Mouse (Mus musculus) liver, embryonic 12.5 days (tissue): ENCODE measurements around the gene Slc25a39. TPM values are rescaled to one million over a fixed set of nuclear protein-coding genes. Genes with fewer than 3 reads are reported as not detected.

Experiments
- ATAC-seq: fragments of 200-750 bp; cut with Nextera tagmentation; 2 replicates; pipeline ENCODE4 v1.8.0; 2017; ENCODE audit warnings: moderate number of reproducible peaks, mild to moderate bottlenecking, moderate library complexity
- H3K27ac ChIP-seq: fragments of 300-500 bp; sonication (generic); 2 replicates; pipeline ENCODE4 v1.5.1; 2016; ENCODE audit warnings: mild to moderate bottlenecking
- H3K27me3 ChIP-seq: fragments of 300-500 bp; sonication (generic); replicated peaks from 2 replicates; pipeline ENCODE4 v1.6.1; 2016; ENCODE audit warnings: mild to moderate bottlenecking, moderate library complexity
- H3K36me3 ChIP-seq: fragments of 300-500 bp; sonication (generic); 2 replicates; pipeline ENCODE4 v1.6.1; 2016; ENCODE audit warnings: mild to moderate bottlenecking, moderate library complexity
- H3K4me1 ChIP-seq: fragments of 300-500 bp; sonication (generic); 2 replicates; pipeline ENCODE4 v1.6.1; 2016
- H3K4me2 ChIP-seq: fragments of 300-500 bp; sonication (generic); 2 replicates; pipeline ENCODE4 v1.6.1; 2016; ENCODE audit warnings: mild to moderate bottlenecking, moderate library complexity
- H3K4me3 ChIP-seq: fragments of 300-500 bp; sonication (generic); 2 replicates; pipeline ENCODE4 v1.5.1; 2016; ENCODE audit warnings: mild to moderate bottlenecking, moderate library complexity
- H3K9ac ChIP-seq: fragments of 300-500 bp; sonication (generic); 2 replicates; pipeline ENCODE4 v1.6.1; 2016; ENCODE audit warnings: mild to moderate bottlenecking, moderate library complexity
- H3K9me3 ChIP-seq: fragments of 300-500 bp; sonication (generic); replicated peaks from 2 replicates; pipeline ENCODE4 v1.6.1; 2016; ENCODE audit warnings: mild to moderate bottlenecking, moderate library complexity
- WGBS: fragments of 180-500 bp; shearing (Covaris S2); methylation state at CpG from one replicate; pipeline ENCODE4 v1.1.7; 2016; ENCODE audit not compliant: insufficient replicate concordance; 5-methylcytosine and 5-hydroxymethylcytosine counted together
- polyA plus RNA-seq: library from polyadenylated mRNA; unstranded; fragments of >200 nt; fragmentation: Nextera tagmentation; extraction: Ambion mirVana; gene quantifications from 2 replicates; pipeline ENCODE4 v1.2.1, GENCODE M21; 2016

Gene Slc25a39
- polyA plus RNA-seq, 1 experiment from 2014 or later = 367 TPM

DNA sequence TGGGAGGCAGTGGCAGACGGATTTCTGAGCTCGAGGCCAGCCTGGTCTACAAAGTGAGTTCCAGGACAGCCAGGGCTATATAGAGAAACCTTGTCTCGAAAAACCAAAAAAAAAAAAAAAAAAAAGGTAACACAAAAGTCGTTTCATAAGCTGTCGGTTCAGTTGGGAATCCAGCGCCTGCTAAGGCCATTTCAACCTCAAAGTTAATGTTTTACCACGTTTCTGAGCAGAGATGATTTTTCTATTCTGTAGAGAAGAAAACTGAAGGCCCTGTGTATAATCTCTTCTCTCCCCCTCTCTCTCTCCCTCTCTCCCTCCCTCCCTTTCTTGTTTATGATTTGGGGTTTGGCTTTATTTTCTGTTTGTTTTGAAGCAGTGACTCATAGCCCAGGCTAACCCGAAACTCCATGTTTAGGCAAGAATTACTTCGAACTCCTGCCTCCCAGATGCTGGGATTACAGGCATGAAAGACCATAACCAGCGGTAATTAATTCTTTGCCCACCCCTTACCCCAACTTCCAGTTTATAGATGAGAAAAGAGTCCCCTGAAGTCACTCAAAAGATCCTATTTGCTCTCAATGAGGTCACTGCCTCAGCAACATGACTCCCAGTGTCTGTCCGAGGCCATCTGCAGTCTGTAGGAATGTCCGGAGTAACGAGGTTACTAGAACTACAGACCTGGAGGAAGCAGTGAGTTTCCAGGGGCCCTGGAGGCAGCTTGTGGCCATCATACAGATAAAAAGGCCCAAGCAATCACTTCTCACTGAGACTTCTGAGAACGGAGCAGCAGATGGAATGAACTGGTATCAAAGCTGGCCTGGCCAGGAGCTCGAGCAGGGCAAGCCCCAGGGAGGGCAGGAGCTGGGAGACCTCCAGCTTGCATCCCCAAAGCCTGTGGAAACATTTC lies 1.4 kb upstream of the Slc25a39 start:
- no peak for ATAC-seq
- Histone ChIP-seq H3K27ac (peak overlapping the region; percentile 96), H3K4me1 (peaks cover 65% of the 10 kb centered on the region), H3K9me3 (no peaks in the 10 kb centered on the region), H3K4me3 (peak overlapping the region; percentile 91), H3K27me3 (peaks cover 12% of the 10 kb centered on the region; the same call in 1 of the 2 replicates), H3K4me2 (peak overlapping the region; percentile 83), H3K9ac (peak overlapping the region; percentile 96), H3K36me3 (peaks cover 20% of the 10 kb centered on the region)
- 35% methylated on average over 15 of the region's 15 CpGs for WGBS

DNA sequence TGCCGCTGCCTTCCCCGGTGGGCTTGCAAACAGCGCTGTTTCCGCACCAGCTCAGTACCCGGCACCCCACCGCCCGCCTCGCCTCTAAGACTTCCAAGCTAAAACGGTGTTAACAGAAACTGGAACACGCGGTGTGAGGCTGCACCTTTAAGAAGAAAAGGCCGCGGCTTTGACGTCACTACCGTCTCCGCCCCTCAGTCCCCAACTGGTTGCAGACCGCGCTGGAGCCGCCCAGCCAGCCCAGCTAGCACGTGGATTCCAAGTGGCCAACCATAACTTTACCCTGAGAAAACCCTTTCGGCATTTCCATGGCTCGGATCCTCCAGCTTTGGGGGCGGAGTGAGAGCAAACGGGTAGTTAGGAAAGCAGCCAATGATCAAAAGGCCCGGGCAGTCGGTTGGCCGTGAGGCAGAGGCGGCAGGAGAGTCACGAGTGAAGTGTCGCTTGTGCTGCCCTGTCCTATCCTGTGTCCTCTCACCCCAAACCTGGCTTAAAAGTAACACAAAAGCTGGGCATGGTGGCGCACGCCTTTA lies 664 bp upstream of the Slc25a39 start:
- under 1% methylated on average over 32 of the region's 32 CpGs for WGBS
- H3K4me1 ChIP-seq = peaks cover 73% of the 10 kb centered on the region
- peak; percentile 91 for ATAC-seq

DNA sequence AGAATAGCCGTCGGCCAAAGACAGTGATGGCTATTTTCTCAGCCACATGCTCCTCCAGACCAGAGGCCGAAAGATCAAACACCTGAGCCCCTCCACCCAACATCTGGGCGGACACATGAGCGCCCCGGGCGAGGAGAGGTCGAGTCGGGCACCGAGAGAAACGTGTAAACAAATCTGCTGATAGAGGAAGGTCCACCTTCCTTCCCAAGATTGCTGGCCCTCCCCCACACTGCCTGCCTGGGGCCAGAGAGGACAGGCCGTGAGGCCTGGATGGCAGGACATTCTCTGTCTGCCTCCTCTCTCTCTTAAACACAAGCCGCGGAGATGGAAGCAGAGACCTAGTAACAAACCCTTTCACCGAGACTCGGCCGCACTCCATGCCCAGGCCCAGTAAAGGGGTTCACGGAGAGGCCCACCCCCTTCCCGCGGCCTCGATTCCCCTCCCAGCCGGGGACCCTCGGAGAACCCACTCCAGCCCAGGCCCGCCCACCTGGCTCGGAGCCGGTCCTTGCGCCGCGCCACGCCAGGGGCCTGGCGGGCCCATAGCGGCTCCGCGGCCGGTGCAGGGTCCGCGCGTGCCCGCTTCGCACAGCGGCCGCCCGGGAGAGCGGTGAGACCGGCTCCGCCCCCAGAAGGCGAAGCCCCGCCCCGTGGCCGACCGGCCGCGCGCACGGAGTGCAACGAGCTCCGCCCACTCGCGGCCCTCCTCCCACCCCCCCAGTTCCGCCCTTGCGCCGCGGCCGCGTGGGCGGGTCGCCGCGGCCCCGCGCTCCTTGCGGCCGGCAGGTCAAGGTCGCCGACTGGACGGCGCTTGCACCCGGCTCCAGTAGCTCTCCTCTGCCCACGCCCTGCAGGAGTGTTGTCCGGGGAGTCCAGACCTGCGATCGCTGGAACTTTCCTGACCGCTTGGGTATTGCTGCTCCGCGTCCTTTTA lies 579 bp downstream of the Slc25a39 start:
- H3K27ac ChIP-seq = peak overlapping the region; percentile 96
- whole genome bisulfite sequencing = under 1% methylated on average over 84 of the region's 85 CpGs
- H3K4me1 ChIP-seq = peaks cover 77% of the 10 kb centered on the region
- peak; percentile 69 for ATAC-seq
- H3K27me3 ChIP-seq = peaks cover 19% of the 10 kb centered on the region
- peak overlapping the region; percentile 83 for H3K4me2 ChIP-seq
- no peaks in the 10 kb centered on the region for H3K9me3 ChIP-seq
- H3K9ac ChIP-seq = peak overlapping the region; percentile 96
- H3K36me3 ChIP-seq = peaks cover 40% of the 10 kb centered on the region
- peak overlapping the region; percentile 91 for H3K4me3 ChIP-seq

More for the DNA sequence above, 664 bp upstream of the Slc25a39 start:
- no peaks in the 10 kb centered on the region for H3K9me3 ChIP-seq
- H3K9ac ChIP-seq = peak overlapping the region; percentile 96
- peak overlapping the region; percentile 91 for H3K4me3 ChIP-seq
- H3K27ac ChIP-seq = peak overlapping the region; percentile 96
- H3K36me3 ChIP-seq = peaks cover 27% of the 10 kb centered on the region
- H3K27me3 ChIP-seq = peaks cover 13% of the 10 kb centered on the region
- peak overlapping the region; percentile 83 for H3K4me2 ChIP-seq

DNA sequence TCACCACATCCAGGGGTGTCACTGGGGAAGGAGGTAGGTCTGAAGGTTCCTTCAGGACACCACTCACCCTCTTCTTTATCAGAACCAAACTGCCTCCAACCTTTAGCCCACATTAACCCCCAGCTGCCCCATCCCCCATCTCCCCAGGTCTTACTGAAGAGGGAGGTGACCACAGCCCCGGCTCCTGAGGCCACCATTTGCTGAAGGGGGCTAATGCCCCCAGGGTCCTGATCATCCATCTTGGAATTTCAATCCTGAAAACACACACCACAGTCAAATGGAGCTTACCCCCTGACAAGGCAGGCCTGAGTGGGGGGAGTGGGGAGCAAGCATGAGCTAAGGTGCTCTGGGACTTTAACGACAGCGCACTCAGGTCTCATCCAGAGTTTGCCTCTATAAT lies 1.3 kb downstream of the Slc25a39 start:
- H3K36me3 ChIP-seq = peaks cover 44% of the 10 kb centered on the region
- peak overlapping the region; percentile 91 for H3K4me3 ChIP-seq
- WGBS = 14% methylated on average over 3 of the region's 3 CpGs
- H3K4me2 ChIP-seq = peak overlapping the region; percentile 83
- peak overlapping the region; percentile 96 for H3K27ac ChIP-seq
- no peaks in the 10 kb centered on the region for H3K9me3 ChIP-seq
- peak overlapping the region; percentile 96 for H3K9ac ChIP-seq
- peaks cover 77% of the 10 kb centered on the region for H3K4me1 ChIP-seq
- no peak for ATAC-seq
- H3K27me3 ChIP-seq = peaks cover 25% of the 10 kb centered on the region

DNA sequence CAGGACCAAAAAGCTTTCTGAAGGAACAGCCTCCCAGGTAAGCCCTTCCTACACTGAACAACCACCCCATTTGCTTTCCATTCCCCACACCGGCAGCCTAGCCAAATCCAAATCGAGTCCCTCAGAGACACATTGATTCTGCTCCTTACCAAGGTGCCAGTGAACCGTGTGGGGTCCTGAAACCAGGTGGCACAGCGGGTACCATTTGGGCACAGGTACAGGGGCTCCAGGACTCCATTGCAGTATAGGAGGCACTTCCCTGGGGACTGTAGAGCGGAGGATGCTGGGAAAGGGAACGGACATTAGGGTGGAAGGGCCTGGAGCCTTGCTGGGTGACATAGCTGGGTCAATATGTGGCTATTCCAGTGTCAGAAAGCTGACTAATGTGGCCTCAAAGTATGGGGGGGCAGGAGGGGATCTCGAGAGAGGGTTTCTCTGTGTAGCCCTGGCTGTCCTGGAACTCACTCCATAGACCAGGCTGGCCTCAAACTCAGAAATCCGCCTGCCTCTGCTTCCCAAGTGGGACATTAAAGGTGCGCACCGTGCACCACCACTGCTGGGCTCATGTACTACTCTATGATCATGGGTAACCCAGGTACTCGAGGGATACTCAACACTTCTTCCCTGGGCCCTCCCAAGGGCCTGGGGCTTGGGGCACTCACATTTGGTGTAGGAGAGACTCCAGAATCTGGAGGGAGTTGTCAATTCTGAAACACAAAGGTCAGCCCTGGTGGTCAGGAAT lies 2.0 kb downstream of the Slc25a39 start:
- Histone ChIP-seq H3K27ac (peak overlapping the region; percentile 96), H3K36me3 (peaks cover 44% of the 10 kb centered on the region), H3K9me3 (no peaks in the 10 kb centered on the region), H3K4me1 (peaks cover 76% of the 10 kb centered on the region), H3K27me3 (peaks cover 32% of the 10 kb centered on the region), H3K9ac (peak overlapping the region; percentile 96), H3K4me2 (peak overlapping the region; percentile 83), H3K4me3 (peak overlapping the region; percentile 91)
- 81% methylated on average over 11 of the region's 11 CpGs for WGBS
- no peak for ATAC-seq

DNA sequence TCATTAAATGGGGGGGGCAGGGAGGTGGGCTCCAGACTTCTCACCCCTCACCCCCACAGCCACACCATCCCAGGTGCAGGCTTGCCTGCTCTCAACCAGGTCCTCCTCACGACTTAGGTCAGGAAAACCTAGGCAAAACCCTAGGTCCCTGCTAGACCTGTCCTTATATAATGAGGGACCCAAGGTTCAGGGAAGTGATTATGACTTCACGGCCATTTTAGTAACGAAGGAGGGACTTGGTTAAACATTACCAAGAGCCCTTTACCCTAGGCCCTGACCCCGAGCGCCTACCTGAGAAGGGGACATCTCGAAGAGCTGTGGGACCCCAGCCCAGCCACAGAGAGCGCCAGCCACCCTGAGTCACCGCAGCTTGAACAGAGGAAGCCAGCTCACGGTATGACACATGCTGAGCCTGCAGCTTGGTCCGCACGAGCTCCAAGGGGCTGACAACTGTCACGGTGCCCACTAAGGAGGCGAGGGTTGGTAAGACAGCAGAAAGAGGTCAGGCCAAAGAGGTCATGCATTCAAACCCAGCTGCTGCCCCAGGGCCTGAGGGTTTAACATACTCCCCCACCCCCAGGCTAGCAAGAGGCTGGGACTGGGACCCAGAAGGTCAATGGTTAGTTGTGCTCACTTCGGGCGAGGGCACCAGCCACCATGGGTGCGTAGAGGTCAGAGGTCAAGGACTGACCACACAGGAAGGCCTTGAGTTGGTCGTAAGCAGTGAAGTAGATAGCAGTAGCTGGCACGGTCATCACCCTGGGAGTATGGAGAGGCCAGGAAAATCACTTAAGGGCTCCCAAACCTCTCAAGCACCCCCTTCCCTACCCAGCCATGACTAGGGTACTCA lies 3.4 kb downstream of the Slc25a39 start:
- H3K27ac ChIP-seq = peak overlapping the region; percentile 16; the same call in 1 of the 2 replicates
- ATAC-seq = no peak
- 83% methylated on average over 18 of the region's 18 CpGs for WGBS
- H3K4me3 ChIP-seq = peak overlapping the region; percentile 91
- H3K9me3 ChIP-seq = no peaks in the 10 kb centered on the region
- H3K36me3 ChIP-seq = peaks cover 44% of the 10 kb centered on the region
- peak overlapping the region; percentile 96 for H3K9ac ChIP-seq
- peak overlapping the region; percentile 83 for H3K4me2 ChIP-seq
- peaks cover 78% of the 10 kb centered on the region for H3K4me1 ChIP-seq
- H3K27me3 ChIP-seq = peaks cover 45% of the 10 kb centered on the region

DNA sequence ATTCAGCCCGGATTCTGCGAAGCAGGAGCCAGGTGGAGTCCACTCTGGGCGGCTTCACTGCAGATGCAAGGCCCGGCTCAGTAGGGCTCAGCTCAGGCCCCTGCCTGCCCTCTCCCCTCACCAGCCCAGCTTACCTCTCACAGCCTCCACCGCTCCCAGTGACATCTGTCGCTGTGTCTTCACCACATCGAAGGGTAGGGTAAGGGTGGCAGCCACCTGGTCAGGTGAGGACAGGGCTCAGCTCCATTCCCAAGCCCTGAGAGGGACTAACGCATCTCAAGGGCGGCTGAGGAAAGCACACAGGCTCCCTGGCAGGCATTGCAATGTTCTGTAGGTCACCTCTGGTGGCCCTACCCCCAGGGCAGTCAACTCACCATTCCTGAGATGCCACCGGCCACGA lies 4.1 kb downstream of the Slc25a39 start:
- no peaks in the 10 kb centered on the region for H3K9me3 ChIP-seq
- H3K27ac ChIP-seq = peak overlapping the region; percentile 16; the same call in 1 of the 2 replicates
- H3K36me3 ChIP-seq = peaks cover 44% of the 10 kb centered on the region
- whole genome bisulfite sequencing = 94% methylated on average over 11 of the region's 11 CpGs
- H3K27me3 ChIP-seq = peaks cover 52% of the 10 kb centered on the region
- H3K4me2 ChIP-seq = peak overlapping the region; percentile 8; the same call in 1 of the 2 replicates
- no peak overlapping the region for H3K4me3 ChIP-seq
- no peak for ATAC-seq
- peaks cover 77% of the 10 kb centered on the region for H3K4me1 ChIP-seq
- no peak overlapping the region for H3K9ac ChIP-seq

DNA sequence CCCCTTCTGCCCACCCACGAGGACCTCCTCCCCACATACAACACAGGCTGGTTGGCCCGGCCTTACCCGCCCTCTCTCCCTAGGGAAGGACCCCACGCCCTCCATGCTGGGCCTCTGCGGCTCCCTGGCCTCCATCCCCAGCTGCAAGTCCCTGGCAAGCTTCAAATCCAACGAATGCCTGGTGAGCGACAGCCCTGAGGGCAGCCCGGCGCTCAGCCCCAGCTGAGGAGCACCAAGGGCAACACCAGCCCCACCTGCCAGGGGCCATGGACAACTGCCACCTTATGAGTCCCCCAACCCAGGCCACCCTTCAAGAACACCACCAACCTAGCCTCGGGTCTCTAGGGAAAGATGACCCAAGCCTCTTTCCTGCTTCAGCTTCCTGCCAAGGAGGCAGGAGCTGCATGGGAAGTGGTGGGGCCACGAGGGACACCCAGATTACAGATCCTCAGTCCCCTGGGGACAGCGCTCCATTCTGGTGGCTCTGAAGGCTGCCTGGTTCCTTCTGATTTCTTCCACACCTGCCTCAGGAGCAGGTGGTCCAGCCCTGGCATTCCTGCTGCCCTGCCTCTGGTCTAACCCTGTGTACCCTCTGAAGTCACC lies 5.7 kb downstream of the Slc25a39 start:
- no peak overlapping the region for H3K4me3 ChIP-seq
- WGBS = 70% methylated on average over 12 of the region's 12 CpGs
- no peak overlapping the region for H3K9ac ChIP-seq
- ATAC-seq = no peak
- peaks cover 70% of the 10 kb centered on the region for H3K4me1 ChIP-seq
- H3K27me3 ChIP-seq = peaks cover 69% of the 10 kb centered on the region
- no peaks in the 10 kb centered on the region for H3K9me3 ChIP-seq
- no peak overlapping the region for H3K4me2 ChIP-seq
- H3K36me3 ChIP-seq = peaks cover 44% of the 10 kb centered on the region
- H3K27ac ChIP-seq = no peak overlapping the region

DNA sequence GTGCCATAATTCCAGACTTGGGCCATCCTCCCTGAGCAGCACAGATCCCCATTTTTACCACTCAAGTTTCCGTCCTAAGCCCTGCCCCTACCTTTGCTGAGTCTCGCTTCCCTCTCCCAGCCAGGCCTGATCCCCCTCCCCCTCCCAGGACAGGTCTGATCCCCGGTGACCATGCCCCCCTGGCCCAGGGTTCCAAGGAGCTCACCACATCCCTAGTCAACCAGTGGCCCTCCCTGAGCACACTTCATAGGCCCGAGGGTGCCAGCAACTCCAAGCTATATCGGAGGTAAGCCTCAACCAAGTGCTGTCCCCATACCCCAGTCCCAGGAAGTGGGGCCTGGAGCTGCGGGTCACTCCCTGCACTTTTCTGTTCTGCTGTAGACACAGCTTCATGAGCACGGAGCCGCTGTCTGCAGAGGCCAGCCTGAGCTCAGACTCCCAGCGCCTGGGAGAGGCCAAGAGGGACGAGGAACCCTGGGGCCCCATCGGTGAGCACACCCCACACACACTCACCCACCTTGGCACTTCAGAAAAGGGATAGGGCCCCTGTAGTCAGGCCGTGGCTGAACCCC lies 7.1 kb downstream of the Slc25a39 start:
- Histone ChIP-seq H3K9me3 (no peaks in the 10 kb centered on the region), H3K36me3 (peaks cover 39% of the 10 kb centered on the region), H3K4me2 (no peak overlapping the region), H3K4me3 (no peak overlapping the region), H3K9ac (0 out of 2 replicates have a peak overlapping the region, but pooled peaks have one; percentile 0), H3K4me1 (peaks cover 62% of the 10 kb centered on the region), H3K27ac (no peak overlapping the region), H3K27me3 (peaks cover 83% of the 10 kb centered on the region)
- ATAC-seq = no peak
- WGBS = 21% methylated on average over 12 of the region's 12 CpGs

DNA sequence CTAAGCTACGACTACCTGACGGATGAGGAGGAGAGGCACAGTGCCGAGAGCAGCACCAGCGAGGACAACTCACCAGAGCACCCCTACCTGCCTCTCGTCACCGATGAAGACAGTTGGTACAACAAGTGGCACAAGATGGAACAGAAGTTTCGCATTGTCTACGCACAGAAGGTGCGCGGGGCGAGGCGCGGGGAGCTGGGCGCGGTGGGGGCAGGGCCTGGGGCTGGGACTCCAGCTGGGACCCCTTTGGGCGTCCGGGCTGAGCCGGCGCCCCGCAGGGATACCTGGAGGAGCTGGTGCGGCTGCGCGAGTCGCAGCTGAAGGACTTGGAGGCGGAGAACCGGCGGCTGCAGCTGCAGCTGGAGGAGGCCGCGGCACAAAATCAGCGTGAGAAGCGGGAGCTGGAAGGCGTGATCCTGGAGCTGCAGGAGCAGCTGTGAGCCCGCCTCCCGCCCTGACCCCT lies 8.1 kb downstream of the Slc25a39 start:
- peaks cover 30% of the 10 kb centered on the region for H3K36me3 ChIP-seq
- WGBS = 4% methylated on average over 34 of the region's 34 CpGs
- ATAC-seq = no peak
- no peak overlapping the region for H3K27ac ChIP-seq
- H3K9ac ChIP-seq = peak overlapping the region; percentile 47; the same call in 1 of the 2 replicates
- H3K27me3 ChIP-seq = peaks cover 92% of the 10 kb centered on the region
- peak overlapping the region; percentile 59 for H3K4me2 ChIP-seq
- no peaks in the 10 kb centered on the region for H3K9me3 ChIP-seq
- peak overlapping the region; percentile 38 for H3K4me3 ChIP-seq
- peaks cover 55% of the 10 kb centered on the region for H3K4me1 ChIP-seq
